Mouse (Mus musculus) ES-Bruce4 (cell line): ENCODE data around the gene Stk32b.

ENCODE experiments used
- CTCF ChIP-seq: IDR thresholded peaks from one replicate; pipeline ENCODE4 v1.8.1; 2011; ENCODE audit warnings: low read depth, low read length
- POLR2A ChIP-seq: IDR thresholded peaks from one replicate; pipeline ENCODE4 v1.8.1; 2011; ENCODE audit warnings: low read length; ENCODE audit not compliant: insufficient read depth

GRCm38 (mm10) chr5:37657741-37658140, 59.2 kb downstream of the Stk32b start:
- TF ChIP-seq CTCF = no peak
- TF ChIP-seq POLR2A = no peak
